Mouse (Mus musculus): ENCODE measurements at regions not wholly inside any gene's neighbourhood (a gene's known extent, or its start where the extent isn't known, plus 50 kb on each side); places are given as distances from the start of the nearest gene placed in this dataset.

DNA sequence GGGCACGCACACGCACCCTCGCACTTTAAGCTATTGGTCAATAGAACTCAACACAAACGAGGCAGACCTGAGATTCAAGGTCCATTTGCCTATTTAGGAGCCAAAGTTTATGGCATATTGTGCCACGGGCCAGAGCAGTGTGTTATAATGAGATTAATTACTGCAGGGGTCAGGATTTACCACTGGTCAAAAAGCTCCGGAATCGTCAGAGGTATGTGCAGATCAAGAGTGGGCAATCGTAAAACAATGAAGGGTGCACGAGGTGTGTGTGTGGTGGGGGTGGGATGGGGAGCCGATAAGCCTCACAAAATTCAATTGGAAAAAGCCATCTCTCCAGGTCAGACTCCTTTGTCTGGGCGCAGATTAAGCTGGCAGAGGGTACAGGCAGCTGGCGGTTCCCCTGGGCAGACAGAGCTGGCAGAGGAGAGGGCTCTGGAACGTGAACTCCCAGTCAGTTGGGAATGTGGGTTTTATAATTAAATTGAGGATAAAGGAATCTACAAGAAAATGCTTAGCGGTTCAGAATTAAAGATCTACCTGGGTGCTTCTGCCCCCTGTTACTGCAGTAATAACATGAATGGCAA is 97.4 kb upstream of the Itga6 start:
- H3K4me1 ChIP-seq (ENCODE audit: control insufficient read depth, insufficient read depth, low read length): peaks cover 7% of the 10 kb centered on the region; the same call in 1 of the 2 replicates
- no peak overlapping the region for H3K27ac ChIP-seq (ENCODE audit: low read depth, low read length)
- ATAC-seq (replicated peaks; ENCODE audit: insufficient number of reproducible peaks, low FRiP score, low TSS enrichment): no peak
- H3K27me3 ChIP-seq (ENCODE audit: control insufficient read depth, insufficient read depth, low read length): no peaks in the 10 kb centered on the region
- no peaks in the 10 kb centered on the region for H3K9me3 ChIP-seq (replicated peaks; ENCODE audit: control insufficient read depth, low read length)
- WGBS (ENCODE audit: insufficient replicate concordance): 80% methylated on average over 14 of the region's 14 CpGs
- H3K4me2 ChIP-seq: no peak overlapping the region
- H3K4me3 ChIP-seq (ENCODE audit: low read depth, low read length): no peak overlapping the region
- H3K36me3 ChIP-seq (ENCODE audit: control insufficient read depth, insufficient read depth, low read length): no peaks in the 10 kb centered on the region
- no peak overlapping the region for H3K9ac ChIP-seq (ENCODE audit: low read depth, low read length)

DNA sequence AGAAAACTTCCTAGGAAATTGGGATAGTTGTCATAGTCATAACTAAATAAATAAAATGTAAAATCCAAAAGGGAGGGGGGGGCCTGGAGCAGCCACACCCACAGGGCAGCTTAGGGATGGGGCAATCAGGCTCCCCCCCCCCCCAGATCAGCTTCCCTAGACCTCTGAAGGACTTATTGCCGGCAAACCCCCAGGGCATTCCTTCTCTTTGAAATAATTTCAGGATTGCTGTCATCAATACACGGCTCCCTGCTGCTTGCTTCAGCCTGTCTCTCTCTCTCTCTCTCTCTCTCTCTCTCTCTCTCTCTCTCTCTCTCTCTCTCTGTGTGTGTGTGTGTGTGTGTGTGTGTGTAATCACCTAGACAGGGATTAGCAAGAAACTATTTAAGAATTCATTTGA is 93.8 kb upstream of the Itga6 start:
- no peak for ATAC-seq (replicated peaks; ENCODE audit: insufficient number of reproducible peaks, low FRiP score, low TSS enrichment)
- Histone ChIP-seq H3K9me3 (replicated peaks; ENCODE audit: control insufficient read depth, low read length) (no peaks in the 10 kb centered on the region), H3K27me3 (ENCODE audit: control insufficient read depth, insufficient read depth, low read length) (no peaks in the 10 kb centered on the region), H3K27ac (ENCODE audit: low read depth, low read length) (no peak overlapping the region), H3K4me2 (no peak overlapping the region), H3K4me1 (ENCODE audit: control insufficient read depth, insufficient read depth, low read length) (peaks cover 8% of the 10 kb centered on the region), H3K36me3 (ENCODE audit: control insufficient read depth, insufficient read depth, low read length) (no peaks in the 10 kb centered on the region), H3K9ac (ENCODE audit: low read depth, low read length) (no peak overlapping the region), H3K4me3 (ENCODE audit: low read depth, low read length) (no peak overlapping the region)
- 44% methylated on average over 2 of the region's 2 CpGs for WGBS (ENCODE audit: insufficient replicate concordance)

DNA sequence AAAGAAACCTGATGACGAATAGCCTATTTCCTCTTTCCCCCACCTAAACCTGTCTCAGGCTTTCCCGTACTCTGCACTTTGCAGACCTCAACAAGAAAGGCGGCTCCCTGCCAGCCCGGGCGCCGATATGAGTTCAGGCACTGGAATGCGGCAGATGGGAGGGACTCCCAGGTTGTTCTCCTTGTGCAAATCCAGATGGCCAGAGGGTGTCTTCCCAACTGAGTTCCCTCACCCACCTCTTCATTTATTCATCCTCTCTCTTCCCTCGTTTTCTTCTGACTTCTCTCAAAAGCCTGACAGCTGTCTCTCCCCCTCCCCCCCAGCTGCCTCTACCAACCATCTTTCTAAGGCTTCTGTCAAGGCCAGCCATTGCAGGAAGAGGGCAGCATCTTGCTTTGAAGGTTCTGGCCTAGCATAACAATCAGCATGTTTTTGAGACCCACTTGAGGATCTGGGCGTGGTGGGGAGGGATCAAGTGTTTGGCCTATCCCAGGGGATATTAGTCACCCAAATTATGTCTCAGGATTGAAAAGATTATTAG is 93.1 kb upstream of the Itga6 start:
- 15% methylated on average over 9 of the region's 9 CpGs for WGBS (ENCODE audit: insufficient replicate concordance)
- Histone ChIP-seq H3K4me3 (ENCODE audit: low read depth, low read length) (no peak overlapping the region), H3K4me2 (peak overlapping the region; percentile 9), H3K9me3 (replicated peaks; ENCODE audit: control insufficient read depth, low read length) (no peaks in the 10 kb centered on the region), H3K27ac (ENCODE audit: low read depth, low read length) (no peak overlapping the region), H3K36me3 (ENCODE audit: control insufficient read depth, insufficient read depth, low read length) (no peaks in the 10 kb centered on the region), H3K27me3 (ENCODE audit: control insufficient read depth, insufficient read depth, low read length) (no peaks in the 10 kb centered on the region), H3K4me1 (ENCODE audit: control insufficient read depth, insufficient read depth, low read length) (peaks cover 8% of the 10 kb centered on the region), H3K9ac (ENCODE audit: low read depth, low read length) (no peak overlapping the region)
- ATAC-seq (replicated peaks; ENCODE audit: insufficient number of reproducible peaks, low FRiP score, low TSS enrichment): no peak

DNA sequence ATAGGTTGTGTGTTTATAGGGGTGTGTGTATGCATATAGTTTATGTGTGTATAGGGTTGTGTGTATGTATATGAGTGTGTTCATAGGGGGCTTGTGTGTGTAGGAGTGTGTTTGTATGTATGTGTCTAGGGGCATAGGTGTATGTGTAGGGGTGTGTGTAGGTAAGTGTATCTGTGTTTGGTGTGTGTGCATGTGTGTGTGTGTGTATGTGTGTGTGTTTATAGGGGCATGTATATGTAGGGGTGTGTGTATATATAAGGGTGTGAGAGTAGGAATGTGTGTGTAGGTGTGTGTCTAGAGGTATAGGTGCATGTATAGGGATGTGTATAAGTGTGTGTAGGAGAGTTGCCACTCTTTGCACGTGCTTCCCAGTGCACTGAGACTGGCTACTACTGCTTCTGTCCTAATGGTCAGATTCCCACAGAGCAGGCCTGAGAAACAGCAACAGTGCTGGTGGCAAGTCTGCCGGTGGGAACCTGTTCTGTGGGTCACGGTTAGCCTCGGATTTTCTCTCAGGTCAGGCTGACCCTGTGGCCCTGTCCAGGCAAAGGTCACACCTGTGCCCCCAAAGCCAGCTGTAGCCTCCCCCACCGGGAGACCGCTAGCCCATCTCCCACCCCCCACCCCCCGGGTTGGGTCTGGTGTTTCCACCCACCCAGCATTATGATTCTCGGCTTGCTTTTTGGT is 90.5 kb upstream of the Itga6 start:
- no peak overlapping the region; the same call in 1 of the 2 replicates for H3K4me2 ChIP-seq
- H3K27me3 ChIP-seq (ENCODE audit: control insufficient read depth, insufficient read depth, low read length): no peaks in the 10 kb centered on the region
- 25% methylated on average over 8 of the region's 8 CpGs for WGBS (ENCODE audit: insufficient replicate concordance)
- no peaks in the 10 kb centered on the region for H3K9me3 ChIP-seq (replicated peaks; ENCODE audit: control insufficient read depth, low read length)
- H3K27ac ChIP-seq (ENCODE audit: low read depth, low read length): no peak overlapping the region
- no peak overlapping the region for H3K4me3 ChIP-seq (ENCODE audit: low read depth, low read length)
- no peaks in the 10 kb centered on the region for H3K36me3 ChIP-seq (ENCODE audit: control insufficient read depth, insufficient read depth, low read length)
- peaks cover 8% of the 10 kb centered on the region for H3K4me1 ChIP-seq (ENCODE audit: control insufficient read depth, insufficient read depth, low read length)
- no peak for ATAC-seq (replicated peaks; ENCODE audit: insufficient number of reproducible peaks, low FRiP score, low TSS enrichment)
- H3K9ac ChIP-seq (ENCODE audit: low read depth, low read length): no peak overlapping the region

DNA sequence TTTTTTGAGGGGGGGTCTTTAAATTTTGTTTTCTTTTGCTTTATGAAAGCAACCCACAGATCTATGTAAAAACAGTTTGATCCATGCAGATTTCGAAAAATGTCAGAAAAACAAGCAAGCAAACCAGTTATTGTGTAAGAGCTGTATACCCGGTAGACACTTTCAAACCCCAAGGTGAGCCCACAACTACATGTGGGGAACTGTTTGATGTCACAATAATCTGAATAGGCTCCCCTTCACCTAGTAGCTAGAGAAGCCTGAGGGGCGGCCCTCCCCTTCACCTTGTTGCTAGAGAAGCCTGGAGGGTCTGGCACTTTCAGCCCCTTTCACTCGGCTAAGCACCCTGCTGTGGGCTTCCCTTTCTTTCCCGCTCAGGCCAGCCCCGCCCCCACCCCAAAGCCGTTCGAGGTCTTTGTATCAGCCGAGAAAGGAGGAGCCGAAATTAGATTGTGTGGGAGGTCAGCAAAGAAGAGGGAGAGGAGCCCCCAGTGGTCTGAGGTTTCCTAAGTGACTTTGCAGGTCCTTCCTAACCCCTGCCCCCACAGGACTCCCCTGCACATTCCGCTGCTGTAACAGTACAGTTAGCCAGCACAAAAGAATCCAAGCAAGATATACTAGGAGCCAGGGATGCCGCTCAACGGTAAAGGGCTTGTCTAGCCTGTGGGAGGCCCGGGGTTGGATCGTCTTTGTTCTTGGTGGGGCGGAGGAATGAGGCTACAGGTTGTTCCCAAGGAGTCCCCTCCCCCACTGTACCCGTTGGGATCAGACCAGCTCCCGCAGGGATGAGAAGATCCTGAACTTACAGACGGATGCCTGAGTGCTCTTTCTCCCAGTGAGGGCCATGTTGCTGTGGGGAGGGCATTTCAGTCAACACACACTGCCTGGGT is 89.7 kb upstream of the Itga6 start:
- H3K4me2 ChIP-seq: peak overlapping the region; percentile 60
- no peaks in the 10 kb centered on the region for H3K27me3 ChIP-seq (ENCODE audit: control insufficient read depth, insufficient read depth, low read length)
- WGBS (ENCODE audit: insufficient replicate concordance): 2% methylated on average over 18 of the region's 19 CpGs
- H3K4me3 ChIP-seq (ENCODE audit: low read depth, low read length): peak overlapping the region; percentile 34
- peak overlapping the region; percentile 62 for H3K27ac ChIP-seq (ENCODE audit: low read depth, low read length)
- peaks cover 8% of the 10 kb centered on the region for H3K4me1 ChIP-seq (ENCODE audit: control insufficient read depth, insufficient read depth, low read length)
- peak overlapping the region; percentile 68 for H3K9ac ChIP-seq (ENCODE audit: low read depth, low read length)
- H3K36me3 ChIP-seq (ENCODE audit: control insufficient read depth, insufficient read depth, low read length): no peaks in the 10 kb centered on the region
- no peaks in the 10 kb centered on the region for H3K9me3 ChIP-seq (replicated peaks; ENCODE audit: control insufficient read depth, low read length)
- ATAC-seq (replicated peaks; ENCODE audit: insufficient number of reproducible peaks, low FRiP score, low TSS enrichment): peak; percentile 55

- no peak for ATAC-seq (replicated peaks; ENCODE audit: insufficient number of reproducible peaks, low FRiP score, low TSS enrichment)
- H3K9me3 ChIP-seq (replicated peaks; ENCODE audit: control insufficient read depth, low read length): no peaks in the 10 kb centered on the region
- H3K36me3 ChIP-seq (ENCODE audit: control insufficient read depth, insufficient read depth, low read length): no peaks in the 10 kb centered on the region
- H3K9ac ChIP-seq (ENCODE audit: low read depth, low read length): no peak overlapping the region
- 61% methylated on average over 8 of the region's 8 CpGs for WGBS (ENCODE audit: insufficient replicate concordance)
- H3K4me2 ChIP-seq: no peak overlapping the region
- no peaks in the 10 kb centered on the region for H3K27me3 ChIP-seq (ENCODE audit: control insufficient read depth, insufficient read depth, low read length)
- peaks cover 8% of the 10 kb centered on the region for H3K4me1 ChIP-seq (ENCODE audit: control insufficient read depth, insufficient read depth, low read length)
- no peak overlapping the region for H3K27ac ChIP-seq (ENCODE audit: low read depth, low read length)
- no peak overlapping the region for H3K4me3 ChIP-seq (ENCODE audit: low read depth, low read length)
Measured at GRCm38 (mm10) chr2:71656611-71657244, 88.7 kb upstream of the Itga6 start.

- Histone ChIP-seq H3K9ac (ENCODE audit: low read depth, low read length) (no peak overlapping the region), H3K9me3 (replicated peaks; ENCODE audit: control insufficient read depth, low read length) (no peaks in the 10 kb centered on the region), H3K4me3 (ENCODE audit: low read depth, low read length) (no peak overlapping the region), H3K4me1 (ENCODE audit: control insufficient read depth, insufficient read depth, low read length) (no peaks in the 10 kb centered on the region), H3K36me3 (ENCODE audit: control insufficient read depth, insufficient read depth, low read length) (no peaks in the 10 kb centered on the region), H3K4me2 (no peak overlapping the region), H3K27me3 (ENCODE audit: control insufficient read depth, insufficient read depth, low read length) (no peaks in the 10 kb centered on the region), H3K27ac (ENCODE audit: low read depth, low read length) (no peak overlapping the region)
- no peak for ATAC-seq (replicated peaks; ENCODE audit: insufficient number of reproducible peaks, low FRiP score, low TSS enrichment)
Measured at GRCm38 (mm10) chr2:71661438-71661837, 84.0 kb upstream of the Itga6 start.

- H3K4me1 ChIP-seq (ENCODE audit: control insufficient read depth, insufficient read depth, low read length): no peaks in the 10 kb centered on the region; the same call in 1 of the 2 replicates
- no peak for ATAC-seq (replicated peaks; ENCODE audit: insufficient number of reproducible peaks, low FRiP score, low TSS enrichment)
- H3K9ac ChIP-seq (ENCODE audit: low read depth, low read length): no peak overlapping the region
- no peaks in the 10 kb centered on the region for H3K27me3 ChIP-seq (ENCODE audit: control insufficient read depth, insufficient read depth, low read length)
- no peaks in the 10 kb centered on the region for H3K36me3 ChIP-seq (ENCODE audit: control insufficient read depth, insufficient read depth, low read length)
- no peak overlapping the region for H3K4me2 ChIP-seq
- no peak overlapping the region for H3K4me3 ChIP-seq (ENCODE audit: low read depth, low read length)
- H3K27ac ChIP-seq (ENCODE audit: low read depth, low read length): no peak overlapping the region
- no peaks in the 10 kb centered on the region for H3K9me3 ChIP-seq (replicated peaks; ENCODE audit: control insufficient read depth, low read length)
- 79% methylated on average over 5 of the region's 5 CpGs for WGBS (ENCODE audit: insufficient replicate concordance)
Measured at GRCm38 (mm10) chr2:71661986-71662385, 83.4 kb upstream of the Itga6 start.

Measured in heart, embryonic 11.5 days (tissue).